Mouse (Mus musculus): Measurements from ENCODE around the gene Gramd1b. TPM values are rescaled to one million over a fixed set of nuclear protein-coding genes. Genes with fewer than 3 reads are reported as not detected.

Gramd1b gene
- polyA plus RNA-seq, 1 experiment from 2014 or later, result 5.8 TPM

DNA sequence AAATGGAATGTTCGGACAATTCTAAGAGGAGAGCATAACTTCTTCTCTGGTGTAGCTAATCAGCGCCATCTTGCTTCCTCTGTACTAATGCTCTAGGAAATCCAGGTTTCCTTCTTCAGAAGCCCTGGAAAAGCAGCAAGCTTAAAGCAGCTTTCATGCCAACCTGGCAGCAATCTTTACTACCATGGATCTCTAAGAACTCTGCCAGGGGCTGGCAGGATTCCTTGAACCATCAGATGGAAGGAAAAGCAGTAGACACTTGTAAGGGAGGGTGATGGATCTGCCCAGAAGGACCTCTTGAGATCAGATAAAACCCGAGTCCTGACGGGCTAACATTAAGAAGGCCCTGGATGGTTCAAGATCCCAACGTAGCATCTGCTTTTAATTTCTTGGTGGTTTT is 234.9 kb downstream of the Gramd1b start:
- Histone ChIP-seq H3K4me1 (no peaks in the 10 kb centered on the region), H3K27me3 (replicated peaks) (no peaks in the 10 kb centered on the region), H3K27ac (replicated peaks) (no peak overlapping the region), H3K4me2 (no peak overlapping the region), H3K36me3 (peaks cover 62% of the 10 kb centered on the region), H3K9ac (no peak overlapping the region), H3K9me3 (no peaks in the 10 kb centered on the region), H3K4me3 (no peak overlapping the region)
- 87% methylated on average over 5 of the region's 5 CpGs for WGBS
- ATAC-seq (ENCODE audit: extremely low read depth, insufficient number of reproducible peaks, low FRiP score, low TSS enrichment), result no peak

GRCm38 (mm10) chr9:40294866-40295265 is 236.3 kb downstream of the Gramd1b start:
- Histone ChIP-seq H3K36me3 (peaks cover 52% of the 10 kb centered on the region), H3K9me3 (no peaks in the 10 kb centered on the region), H3K27me3 (replicated peaks) (no peaks in the 10 kb centered on the region), H3K4me3 (no peak overlapping the region), H3K4me2 (no peak overlapping the region), H3K27ac (replicated peaks) (no peak overlapping the region), H3K4me1 (no peaks in the 10 kb centered on the region), H3K9ac (no peak overlapping the region)
- no peak for ATAC-seq (ENCODE audit: extremely low read depth, insufficient number of reproducible peaks, low FRiP score, low TSS enrichment)
- 69% methylated on average over 1 of the region's 1 CpGs for WGBS

GRCm38 (mm10) chr9:40294210-40294609 is 237.0 kb downstream of the Gramd1b start:
- Histone ChIP-seq H3K9ac (no peak overlapping the region), H3K9me3 (no peaks in the 10 kb centered on the region), H3K27me3 (replicated peaks) (no peaks in the 10 kb centered on the region), H3K4me1 (no peaks in the 10 kb centered on the region), H3K4me3 (no peak overlapping the region), H3K4me2 (no peak overlapping the region), H3K36me3 (peaks cover 45% of the 10 kb centered on the region), H3K27ac (replicated peaks) (no peak overlapping the region)
- WGBS, result 92% methylated on average over 5 of the region's 5 CpGs
- no peak for ATAC-seq (ENCODE audit: extremely low read depth, insufficient number of reproducible peaks, low FRiP score, low TSS enrichment)

- Histone ChIP-seq H3K4me1 (no peaks in the 10 kb centered on the region), H3K4me2 (no peak overlapping the region), H3K27ac (replicated peaks) (no peak overlapping the region), H3K27me3 (replicated peaks) (no peaks in the 10 kb centered on the region), H3K4me3 (no peak overlapping the region), H3K36me3 (peaks cover 40% of the 10 kb centered on the region), H3K9ac (no peak overlapping the region), H3K9me3 (no peaks in the 10 kb centered on the region)
- WGBS, result 81% methylated on average over 5 of the region's 5 CpGs
- ATAC-seq (ENCODE audit: extremely low read depth, insufficient number of reproducible peaks, low FRiP score, low TSS enrichment), result no peak
Observed at GRCm38 (mm10) chr9:40293740-40294139, 237.4 kb downstream of the Gramd1b start.

GRCm38 (mm10) chr9:40293286-40293685 is 237.9 kb downstream of the Gramd1b start:
- ATAC-seq (ENCODE audit: extremely low read depth, insufficient number of reproducible peaks, low FRiP score, low TSS enrichment), result no peak
- 89% methylated on average over 8 of the region's 8 CpGs for WGBS
- no peak overlapping the region for H3K9ac ChIP-seq

GRCm38 (mm10) chr9:40292475-40292874 is 238.7 kb downstream of the Gramd1b start:
- 78% methylated on average over 4 of the region's 4 CpGs for WGBS
- Histone ChIP-seq H3K4me2 (no peak overlapping the region), H3K4me1 (no peaks in the 10 kb centered on the region), H3K27me3 (replicated peaks) (no peaks in the 10 kb centered on the region), H3K36me3 (peaks cover 28% of the 10 kb centered on the region), H3K9me3 (no peaks in the 10 kb centered on the region), H3K27ac (replicated peaks) (no peak overlapping the region), H3K9ac (no peak overlapping the region), H3K4me3 (no peak overlapping the region)
- ATAC-seq (ENCODE audit: extremely low read depth, insufficient number of reproducible peaks, low FRiP score, low TSS enrichment), result no peak

More at GRCm38 (mm10) chr9:40293286-40293685, 237.9 kb downstream of the Gramd1b start:
- Histone ChIP-seq H3K4me1 (no peaks in the 10 kb centered on the region), H3K36me3 (peaks cover 36% of the 10 kb centered on the region), H3K27me3 (replicated peaks) (no peaks in the 10 kb centered on the region), H3K4me3 (no peak overlapping the region), H3K27ac (replicated peaks) (no peak overlapping the region), H3K4me2 (no peak overlapping the region), H3K9me3 (no peaks in the 10 kb centered on the region)

DNA sequence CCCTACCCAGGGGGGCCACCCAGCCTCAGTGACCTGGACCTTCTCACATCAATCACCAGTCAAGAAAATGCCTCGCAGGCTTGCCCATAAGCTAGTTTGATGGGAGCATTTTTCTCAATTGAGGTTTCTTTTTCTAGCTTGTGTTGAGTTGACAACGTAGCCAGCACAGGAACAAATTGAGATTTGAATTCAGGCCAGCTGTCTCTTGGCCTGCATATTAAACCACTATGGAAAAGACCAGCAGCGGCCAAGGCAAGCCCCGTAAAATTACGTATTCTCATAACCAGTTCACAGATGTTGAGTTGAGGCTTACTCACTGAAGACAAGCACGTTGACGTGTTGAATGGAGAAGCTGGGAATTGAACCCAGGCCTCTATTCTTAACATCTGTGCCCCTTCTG is 248.2 kb downstream of the Gramd1b start:
- H3K36me3 ChIP-seq, result no peaks in the 10 kb centered on the region
- no peaks in the 10 kb centered on the region for H3K9me3 ChIP-seq
- no peak overlapping the region for H3K27ac ChIP-seq (replicated peaks)
- no peak overlapping the region for H3K9ac ChIP-seq
- ATAC-seq (ENCODE audit: extremely low read depth, insufficient number of reproducible peaks, low FRiP score, low TSS enrichment), result no peak
- no peak overlapping the region for H3K4me2 ChIP-seq
- no peaks in the 10 kb centered on the region for H3K4me1 ChIP-seq
- WGBS, result 78% methylated on average over 7 of the region's 7 CpGs
- H3K4me3 ChIP-seq, result no peak overlapping the region
- H3K27me3 ChIP-seq (replicated peaks), result no peaks in the 10 kb centered on the region

DNA sequence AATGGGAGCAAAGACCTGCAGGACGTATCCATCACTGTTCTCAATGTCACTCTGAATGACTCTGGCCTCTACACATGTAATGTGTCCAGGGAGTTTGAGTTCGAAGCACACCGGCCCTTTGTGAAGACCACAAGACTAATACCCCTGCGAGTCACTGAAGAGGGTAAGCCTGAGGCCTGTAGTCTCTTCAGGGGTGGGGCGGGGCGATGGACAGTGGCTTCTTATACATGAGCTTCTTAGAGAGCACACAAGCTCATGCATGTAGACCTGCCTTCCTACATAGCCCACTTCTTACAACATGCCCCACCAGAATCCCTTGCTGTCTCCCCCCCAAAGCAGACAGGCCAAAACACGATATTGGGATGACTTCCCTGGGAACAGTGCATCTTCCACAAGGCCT is 251.7 kb downstream of the Gramd1b start:
- H3K4me2 ChIP-seq, result no peak overlapping the region
- H3K4me3 ChIP-seq, result no peak overlapping the region
- 86% methylated on average over 7 of the region's 7 CpGs for WGBS
- no peak overlapping the region for H3K27ac ChIP-seq (replicated peaks)
- no peak overlapping the region for H3K9ac ChIP-seq
- H3K27me3 ChIP-seq (replicated peaks), result no peaks in the 10 kb centered on the region
- H3K4me1 ChIP-seq, result no peaks in the 10 kb centered on the region
- H3K9me3 ChIP-seq, result no peaks in the 10 kb centered on the region
- no peak for ATAC-seq (ENCODE audit: extremely low read depth, insufficient number of reproducible peaks, low FRiP score, low TSS enrichment)
- no peaks in the 10 kb centered on the region for H3K36me3 ChIP-seq

GRCm38 (mm10) chr9:40277671-40278070 is 253.5 kb downstream of the Gramd1b start:
- ATAC-seq (ENCODE audit: extremely low read depth, insufficient number of reproducible peaks, low FRiP score, low TSS enrichment), result no peak; the same call in 1 of the 2 replicates
- Histone ChIP-seq H3K27ac (replicated peaks) (no peak overlapping the region), H3K9ac (no peak overlapping the region), H3K36me3 (no peaks in the 10 kb centered on the region), H3K4me1 (peaks cover 6% of the 10 kb centered on the region; the same call in 1 of the 2 replicates), H3K9me3 (no peaks in the 10 kb centered on the region), H3K4me3 (no peak overlapping the region), H3K4me2 (no peak overlapping the region), H3K27me3 (replicated peaks) (no peaks in the 10 kb centered on the region)
- 70% methylated on average over 3 of the region's 3 CpGs for WGBS

- no peaks in the 10 kb centered on the region; the same call in 1 of the 2 replicates for H3K27me3 ChIP-seq (replicated peaks)
- WGBS, result 73% methylated on average over 5 of the region's 5 CpGs
- no peak overlapping the region for H3K4me3 ChIP-seq
- no peak overlapping the region for H3K9ac ChIP-seq
- peaks cover 6% of the 10 kb centered on the region; the same call in 1 of the 2 replicates for H3K4me1 ChIP-seq
- H3K27ac ChIP-seq (replicated peaks), result no peak overlapping the region
- ATAC-seq (ENCODE audit: extremely low read depth, insufficient number of reproducible peaks, low FRiP score, low TSS enrichment), result no peak
- H3K4me2 ChIP-seq, result no peak overlapping the region
- H3K36me3 ChIP-seq, result no peaks in the 10 kb centered on the region
- H3K9me3 ChIP-seq, result no peaks in the 10 kb centered on the region
Observed at GRCm38 (mm10) chr9:40275904-40276303, 255.3 kb downstream of the Gramd1b start.

GRCm38 (mm10) chr9:40272822-40273221 is 258.4 kb downstream of the Gramd1b start:
- no peaks in the 10 kb centered on the region for H3K9me3 ChIP-seq
- H3K27ac ChIP-seq (replicated peaks), result no peak overlapping the region
- peaks cover 23% of the 10 kb centered on the region for H3K4me1 ChIP-seq
- H3K9ac ChIP-seq, result no peak overlapping the region
- peaks cover 31% of the 10 kb centered on the region for H3K27me3 ChIP-seq (replicated peaks)
- no peak overlapping the region for H3K4me2 ChIP-seq
- no peak overlapping the region for H3K4me3 ChIP-seq
- 67% methylated on average over 7 of the region's 7 CpGs for WGBS
- ATAC-seq (ENCODE audit: extremely low read depth, insufficient number of reproducible peaks, low FRiP score, low TSS enrichment), result no peak
- no peaks in the 10 kb centered on the region for H3K36me3 ChIP-seq

DNA sequence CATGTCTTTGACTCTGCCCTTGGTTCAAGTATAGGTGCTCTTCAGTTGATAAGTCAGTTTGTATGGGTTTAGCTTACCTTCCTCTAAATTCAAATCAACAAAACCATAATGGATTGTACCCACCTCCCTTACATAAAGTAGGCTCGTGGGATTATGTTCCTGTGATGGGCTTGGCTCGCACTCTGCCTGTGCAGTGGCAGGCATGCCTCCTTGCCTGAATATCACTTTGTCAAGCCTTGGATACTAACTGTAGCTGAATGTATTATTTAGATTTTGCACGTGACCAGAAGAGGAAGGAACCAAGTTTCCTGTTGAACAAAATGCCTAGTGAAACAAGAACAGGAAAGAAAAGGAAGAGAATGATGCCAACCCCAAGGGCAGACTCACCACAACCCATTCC is 260.1 kb downstream of the Gramd1b start:
- Histone ChIP-seq H3K9me3 (no peaks in the 10 kb centered on the region), H3K4me2 (no peak overlapping the region)
- 54% methylated on average over 3 of the region's 3 CpGs for WGBS

More for the DNA sequence above, 260.1 kb downstream of the Gramd1b start:
- H3K4me3 ChIP-seq, result no peak overlapping the region
- no peaks in the 10 kb centered on the region for H3K36me3 ChIP-seq
- H3K27me3 ChIP-seq (replicated peaks), result peaks cover 39% of the 10 kb centered on the region
- peaks cover 23% of the 10 kb centered on the region for H3K4me1 ChIP-seq
- no peak overlapping the region for H3K9ac ChIP-seq
- H3K27ac ChIP-seq (replicated peaks), result no peak overlapping the region
- ATAC-seq (ENCODE audit: extremely low read depth, insufficient number of reproducible peaks, low FRiP score, low TSS enrichment), result no peak
